Mouse (Mus musculus) midbrain, embryonic 11.5 days (tissue): Measurements from ENCODE around the gene Itga1. TPM values are rescaled to one million over a fixed set of nuclear protein-coding genes. Genes with fewer than 3 reads are reported as not detected.

ENCODE experiments used
- ATAC-seq: fragments of 200-750 bp; cut with Nextera tagmentation; 2 replicates; pipeline ENCODE4 v1.8.0; 2017; ENCODE audit warnings: moderate TSS enrichment, moderate library complexity; ENCODE audit not compliant: low FRiP score
- DNase-seq: peaks from one replicate; pipeline ENCODE4 v3.0.0; 2015; ENCODE audit warnings: low spot score; ENCODE audit errors: missing footprints
- H3K27ac ChIP-seq: fragments of 300-500 bp; sonication (generic); 2 replicates; pipeline ENCODE4 v1.5.1; 2014; ENCODE audit warnings: low read depth, low read length
- H3K27me3 ChIP-seq: fragments of 300-500 bp; sonication (generic); 2 replicates; pipeline ENCODE4 v1.6.1; 2014; ENCODE audit warnings: mild to moderate bottlenecking, low read length, moderate library complexity, mixed read lengths; ENCODE audit not compliant: control insufficient read depth, insufficient read depth
- H3K36me3 ChIP-seq: fragments of 300-500 bp; sonication (generic); 2 replicates; pipeline ENCODE4 v1.6.1; 2014; ENCODE audit warnings: mild to moderate bottlenecking, low read length, moderate library complexity, mixed read lengths; ENCODE audit not compliant: control insufficient read depth, insufficient read depth
- H3K4me1 ChIP-seq: fragments of 300-500 bp; sonication (generic); 2 replicates; pipeline ENCODE4 v1.6.1; 2014; ENCODE audit warnings: low read length; ENCODE audit not compliant: control insufficient read depth, insufficient read depth
- H3K4me2 ChIP-seq: fragments of 300-500 bp; sonication (generic); 2 replicates; pipeline ENCODE4 v1.6.1; 2014; ENCODE audit warnings: mild to moderate bottlenecking, moderate library complexity
- H3K4me3 ChIP-seq: fragments of 300-500 bp; sonication (generic); 2 replicates; pipeline ENCODE4 v1.5.1; 2014; ENCODE audit warnings: low read depth, low read length
- H3K9ac ChIP-seq: fragments of 300-500 bp; sonication (generic); 2 replicates; pipeline ENCODE4 v1.6.1; 2014; ENCODE audit warnings: low read length
- H3K9me3 ChIP-seq: fragments of 300-500 bp; sonication (generic); 2 replicates; pipeline ENCODE4 v1.6.1; 2016; ENCODE audit warnings: low read length; ENCODE audit not compliant: control insufficient read depth
- WGBS: fragments of 180-500 bp; shearing (Covaris S2); extraction: QIAGEN DNeasy Blood & Tissue Kit; methylation state at CpG from one replicate; pipeline ENCODE4 v1.1.7; 2014; 5-methylcytosine and 5-hydroxymethylcytosine counted together
- polyA plus RNA-seq: library from polyadenylated mRNA; unstranded; fragments of >200 nt; fragmentation: Nextera tagmentation; extraction: Ambion mirVana; gene quantifications from 2 replicates; pipeline ENCODE4 v1.2.1, GENCODE M21; 2014

Gene Itga1
- 5.4 and 6.3 TPM in 2 replicates for polyA plus RNA-seq

DNA sequence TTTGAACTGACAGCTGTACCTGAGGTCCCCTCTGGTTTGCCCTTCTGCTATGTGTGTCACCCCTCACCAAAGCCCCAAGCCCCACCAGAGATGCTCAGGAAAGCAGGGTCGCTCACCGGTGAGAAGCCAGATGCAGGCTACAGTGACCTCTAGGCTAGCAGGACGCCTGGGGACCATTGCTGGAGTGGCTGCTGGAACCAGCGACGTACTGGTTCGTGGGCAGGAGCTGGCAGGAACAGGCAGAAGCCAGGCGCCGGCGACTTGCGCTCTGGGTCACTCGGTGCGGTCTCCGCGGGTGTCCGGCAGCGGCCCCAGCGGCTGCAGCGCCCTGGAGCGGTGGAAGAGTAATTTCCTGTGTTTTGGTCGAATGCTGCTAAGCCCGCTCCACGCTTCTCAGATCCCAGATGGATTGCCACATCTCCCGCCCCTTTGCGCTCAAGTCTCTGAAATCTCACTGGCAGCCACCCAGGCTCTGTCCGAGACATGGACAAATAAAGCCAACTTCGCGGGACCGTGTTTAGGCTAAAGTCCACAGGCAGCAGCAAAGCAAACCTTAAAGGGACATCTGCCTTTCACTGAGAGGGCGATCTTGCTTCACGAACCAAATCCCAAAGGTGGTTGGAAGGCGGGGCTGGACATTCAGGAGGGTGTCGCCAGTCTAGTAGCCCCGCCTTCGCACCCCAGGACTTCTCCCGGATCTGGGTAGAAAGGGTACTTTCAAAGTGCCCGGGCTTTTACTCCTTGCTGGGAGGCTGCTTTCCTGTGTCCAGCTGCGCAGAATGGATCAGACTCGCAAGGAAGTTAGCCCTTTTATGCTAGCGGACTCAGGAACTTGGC, at the start of gene Itga1, which contains the start of gene Gm49395:
Gene Itga1 (minus strand): TSS at position 610 of the 837 bp plus-strand sequence.
Gene Gm49395 (minus strand): TSS at position 567 of the 837 bp plus-strand sequence.
- ATAC-seq (peak; percentile 78), DNase-seq (peak; percentile 95)
- H3K9me3 ChIP-seq: no peaks in the 10 kb centered on the region
- H3K4me2 ChIP-seq: peak within 1 kb of the TSS; percentile 55
- H3K4me1 ChIP-seq: peaks cover 5% of the 10 kb centered on the region; the same call in 1 of the 2 replicates
- peaks cover 17% of the 10 kb centered on the region for H3K27me3 ChIP-seq
- no peaks in the 10 kb centered on the region for H3K36me3 ChIP-seq
- under 1% methylated on average over 39 of the region's 39 CpGs for WGBS
- H3K9ac ChIP-seq: peak within 1 kb of the TSS; percentile 32
- peak within 1 kb of the TSS; percentile 46 for H3K4me3 ChIP-seq
- H3K27ac ChIP-seq: no peak within 1 kb of the TSS

DNA sequence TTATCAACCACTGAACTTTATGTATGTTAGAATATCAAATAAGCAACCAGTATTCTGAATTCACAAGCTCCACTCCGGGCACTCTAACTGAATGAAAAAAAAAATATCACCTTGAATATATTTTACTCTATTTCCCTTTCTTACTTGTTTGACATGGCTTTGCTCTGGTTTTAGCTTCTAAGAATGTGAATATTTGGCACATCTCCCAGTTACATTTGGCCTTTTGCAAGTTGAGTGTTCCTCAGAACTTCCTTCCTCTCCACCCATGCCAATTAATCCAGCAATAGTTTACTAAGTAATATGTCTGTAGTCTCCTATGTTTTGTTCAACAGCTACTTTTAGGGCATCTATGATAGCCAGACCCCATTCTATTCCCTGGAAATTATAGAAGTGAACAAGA, 48.8 kb upstream of the Itga1 start:
- H3K4me2 ChIP-seq: no peak overlapping the region
- 93% methylated on average over 1 of the region's 1 CpGs for WGBS
- ATAC-seq (no peak), DNase-seq (no peak)
- no peak overlapping the region for H3K4me3 ChIP-seq
- no peaks in the 10 kb centered on the region for H3K9me3 ChIP-seq
- H3K36me3 ChIP-seq: no peaks in the 10 kb centered on the region
- no peaks in the 10 kb centered on the region for H3K4me1 ChIP-seq
- H3K9ac ChIP-seq: no peak overlapping the region
- H3K27me3 ChIP-seq: no peaks in the 10 kb centered on the region
- H3K27ac ChIP-seq: no peak overlapping the region

DNA sequence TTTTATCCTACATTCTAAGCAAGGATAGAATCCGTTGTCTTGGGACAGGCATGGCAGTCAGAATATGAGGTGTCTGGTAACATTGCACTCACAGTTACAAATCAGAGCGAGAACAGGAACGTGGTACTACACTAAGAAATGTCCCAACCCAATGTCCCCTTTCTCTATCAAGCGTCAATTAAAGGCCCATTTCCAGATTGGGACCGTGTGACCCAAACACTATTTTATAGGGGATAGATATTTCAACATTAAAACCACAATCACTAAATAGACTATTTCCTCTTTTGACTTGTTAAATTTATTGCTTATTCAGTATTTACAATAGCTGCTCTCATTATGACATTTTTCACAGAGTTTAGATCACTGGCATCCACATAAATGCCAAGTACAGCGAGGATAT, 48.1 kb upstream of the Itga1 start:
- H3K4me1 ChIP-seq: no peaks in the 10 kb centered on the region
- H3K27me3 ChIP-seq: no peaks in the 10 kb centered on the region
- no peaks in the 10 kb centered on the region for H3K36me3 ChIP-seq
- DNase-seq (no peak), ATAC-seq (no peak)
- H3K9ac ChIP-seq: no peak overlapping the region
- H3K9me3 ChIP-seq: no peaks in the 10 kb centered on the region
- WGBS: 93% methylated on average over 6 of the region's 6 CpGs
- no peak overlapping the region for H3K27ac ChIP-seq
- no peak overlapping the region for H3K4me2 ChIP-seq
- H3K4me3 ChIP-seq: no peak overlapping the region

DNA sequence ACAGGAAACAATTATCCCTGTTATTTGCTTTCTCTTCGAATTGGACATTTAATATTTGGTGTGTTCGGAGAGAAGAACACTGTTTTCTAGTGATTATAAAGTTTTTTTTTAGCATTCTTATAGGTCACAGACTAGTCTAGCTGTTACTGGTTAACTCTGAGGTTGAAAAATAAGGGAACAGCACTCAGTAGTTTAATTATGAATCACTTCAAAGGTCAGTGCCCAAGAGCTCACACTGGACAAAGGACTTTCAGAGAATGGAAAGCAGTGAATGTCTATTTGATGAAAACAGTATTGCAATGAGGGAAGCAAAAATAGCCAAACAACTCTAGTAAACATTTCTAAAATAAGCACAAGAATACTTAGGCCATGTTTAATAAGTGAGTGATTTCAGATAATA, 41.8 kb upstream of the Itga1 start:
- no peak overlapping the region for H3K27ac ChIP-seq
- H3K4me3 ChIP-seq: no peak overlapping the region
- H3K36me3 ChIP-seq: no peaks in the 10 kb centered on the region
- H3K9me3 ChIP-seq: no peaks in the 10 kb centered on the region
- H3K4me2 ChIP-seq: no peak overlapping the region
- no peak for DNase-seq
- ATAC-seq: no peak
- H3K27me3 ChIP-seq: no peaks in the 10 kb centered on the region
- no peak overlapping the region for H3K9ac ChIP-seq
- no peaks in the 10 kb centered on the region for H3K4me1 ChIP-seq
- WGBS: 96% methylated on average over 2 of the region's 2 CpGs

DNA sequence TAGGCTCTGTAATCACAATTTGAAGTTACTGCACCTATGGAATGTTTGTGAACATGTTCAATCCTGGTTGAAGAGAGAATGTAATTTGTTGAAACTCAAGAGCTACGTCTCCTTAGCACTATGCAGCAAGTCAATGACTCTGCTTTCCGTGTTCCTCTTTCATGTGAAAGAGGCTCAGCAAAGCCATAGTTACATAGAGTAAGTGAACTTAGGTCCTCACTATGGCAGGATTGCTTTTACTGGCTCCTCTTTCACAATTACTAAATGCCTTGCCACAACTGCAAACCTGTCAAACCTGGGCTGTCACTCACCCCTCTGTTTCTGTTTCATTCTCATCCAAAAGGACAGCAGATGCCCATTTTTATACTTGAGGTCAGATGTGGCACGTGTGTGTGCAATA, 40.3 kb upstream of the Itga1 start:
- no peak overlapping the region for H3K4me3 ChIP-seq
- no peaks in the 10 kb centered on the region for H3K9me3 ChIP-seq
- no peaks in the 10 kb centered on the region for H3K36me3 ChIP-seq
- WGBS: 85% methylated on average over 3 of the region's 3 CpGs
- no peak overlapping the region for H3K9ac ChIP-seq
- no peaks in the 10 kb centered on the region for H3K4me1 ChIP-seq
- no peak overlapping the region for H3K27ac ChIP-seq
- H3K4me2 ChIP-seq: no peak overlapping the region
- DNase-seq: no peak
- H3K27me3 ChIP-seq: no peaks in the 10 kb centered on the region
- no peak for ATAC-seq

- H3K9me3 ChIP-seq: no peaks in the 10 kb centered on the region
- no peak overlapping the region for H3K27ac ChIP-seq
- no peaks in the 10 kb centered on the region for H3K36me3 ChIP-seq
- H3K4me2 ChIP-seq: no peak overlapping the region
- ATAC-seq: no peak
- no peak overlapping the region for H3K9ac ChIP-seq
- H3K4me3 ChIP-seq: no peak overlapping the region
- DNase-seq: no peak
- WGBS: 84% methylated on average over 7 of the region's 7 CpGs
- H3K4me1 ChIP-seq: no peaks in the 10 kb centered on the region
- H3K27me3 ChIP-seq: no peaks in the 10 kb centered on the region
Measured at GRCm38 (mm10) chr13:115138513-115138912, 36.7 kb upstream of the Itga1 start.

- ATAC-seq (no peak), DNase-seq (no peak)
- H3K4me1 ChIP-seq: no peaks in the 10 kb centered on the region
- no peaks in the 10 kb centered on the region for H3K27me3 ChIP-seq
- H3K9ac ChIP-seq: no peak overlapping the region
- H3K9me3 ChIP-seq: no peaks in the 10 kb centered on the region
- H3K27ac ChIP-seq: no peak overlapping the region
- no peaks in the 10 kb centered on the region for H3K36me3 ChIP-seq
- H3K4me2 ChIP-seq: no peak overlapping the region
- WGBS: 90% methylated on average over 3 of the region's 3 CpGs
- H3K4me3 ChIP-seq: no peak overlapping the region
Measured at GRCm38 (mm10) chr13:115136761-115137160, 35.0 kb upstream of the Itga1 start.

DNA sequence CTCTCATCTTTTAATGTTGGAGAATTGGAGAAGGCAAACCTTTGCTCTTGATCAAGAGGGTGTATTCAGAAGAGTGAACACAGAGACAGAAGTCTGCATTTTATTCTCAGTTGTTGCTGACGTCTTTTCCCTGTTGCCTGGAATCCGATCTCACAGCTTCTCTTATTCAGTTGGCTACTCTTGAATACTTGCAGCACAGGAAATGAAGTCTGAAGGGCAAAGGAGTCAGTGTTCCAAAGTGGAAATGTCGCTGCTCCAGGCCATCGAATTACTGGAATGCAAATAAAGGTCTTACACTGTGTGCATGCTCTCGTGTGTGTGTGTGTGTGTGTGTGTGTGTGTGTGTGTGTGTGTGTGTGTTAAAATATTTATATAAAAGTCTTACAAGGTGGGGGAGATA, 30.7 kb upstream of the Itga1 start:
- H3K9ac ChIP-seq: no peak overlapping the region
- H3K36me3 ChIP-seq: no peaks in the 10 kb centered on the region
- no peak overlapping the region for H3K27ac ChIP-seq
- 39% methylated on average over 5 of the region's 5 CpGs for WGBS
- H3K4me2 ChIP-seq: no peak overlapping the region
- H3K4me1 ChIP-seq: no peaks in the 10 kb centered on the region
- ATAC-seq (no peak), DNase-seq (no peak)
- no peak overlapping the region for H3K4me3 ChIP-seq
- H3K9me3 ChIP-seq: no peaks in the 10 kb centered on the region
- H3K27me3 ChIP-seq: no peaks in the 10 kb centered on the region

GRCm38 (mm10) chr13:115131381-115131780, 29.6 kb upstream of the Itga1 start:
- ATAC-seq (no peak), DNase-seq (peak; percentile 79)
- H3K4me2 ChIP-seq: no peak overlapping the region
- no peak overlapping the region for H3K4me3 ChIP-seq
- H3K27me3 ChIP-seq: no peaks in the 10 kb centered on the region
- no peak overlapping the region for H3K27ac ChIP-seq
- no peaks in the 10 kb centered on the region for H3K36me3 ChIP-seq
- 78% methylated on average over 3 of the region's 3 CpGs for WGBS
- no peaks in the 10 kb centered on the region for H3K9me3 ChIP-seq
- no peak overlapping the region for H3K9ac ChIP-seq
- no peaks in the 10 kb centered on the region for H3K4me1 ChIP-seq
